Mouse (Mus musculus): Measurements from ENCODE around the gene Gramd1b.

DNA sequence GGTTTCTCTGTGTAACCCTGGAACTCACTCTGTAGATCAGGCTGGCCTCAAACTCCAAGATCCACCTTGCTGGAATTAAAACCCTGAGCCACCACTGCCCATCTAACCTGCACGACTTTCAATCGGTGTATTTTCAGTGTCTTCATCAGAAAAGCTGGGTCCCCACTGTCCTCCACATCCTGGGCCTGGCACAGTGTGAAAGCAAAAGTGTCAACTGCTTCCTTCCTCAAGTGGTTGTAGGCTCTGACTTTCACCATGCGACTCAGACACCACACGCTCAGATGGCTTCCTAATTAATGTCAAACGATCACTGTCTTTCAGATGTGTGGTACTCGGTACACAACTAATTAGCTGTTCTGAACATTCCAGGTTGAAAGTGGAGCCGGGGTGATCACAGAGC, 45.9 kb upstream of the Gramd1b start:
- TF ChIP-seq POLR2A (IDR thresholded peaks at IDR 0.05; ENCODE audit: borderline replicate concordance, insufficient read depth, low read length) = no peak
- no peak for TF ChIP-seq CTCF (IDR thresholded peaks at IDR 0.05; ENCODE audit: borderline replicate concordance, insufficient read depth, low read depth, low read length)
